Mouse (Mus musculus) CD4-positive, CD25-positive, alpha-beta regulatory T cell (primary cell): ENCODE data around the gene Crx. TPM values are rescaled to one million over a fixed set of nuclear protein-coding genes. Genes with fewer than 3 reads are reported as not detected.

Experiments
- polyA plus RNA-seq: library from polyadenylated mRNA; unstranded; fragments of 100-300 nt; shearing (Covaris generic); gene quantifications from one replicate; pipeline ENCODE4 v1.2.1, GENCODE M21; 2017

Crx gene
- polyA plus RNA-seq: not detected

GRCm38 (mm10) chr7:15879756-15880155, at the start of gene Crx:
Crx (minus strand) TSS chr7:15879968.

GRCm38 (mm10) chr7:15922220-15922773, 42.5 kb upstream of the Crx start, which contains the start of gene Selenow:
Selenow (minus strand) TSS chr7:15922402.

GRCm38 (mm10) chr7:15882317-15882716, 2.5 kb upstream of the Crx start, which contains the start of gene Crxos:
Crxos (plus strand) TSS chr7:15882617.

GRCm38 (mm10) chr7:15839578-15839977, 40.2 kb downstream of the Crx start, which contains the start of gene Obox6:
Obox6 (minus strand) TSS chr7:15839678.

Other genes with a start within 250 kb of the Crx start
- not detected for gene Obox3, start 240.1 kb downstream of the Crx start, polyA plus RNA-seq
- gene Obox5, start 129.8 kb downstream of the Crx start, polyA plus RNA-seq: not detected
- gene Obox6, start 40.3 kb downstream of the Crx start, polyA plus RNA-seq: not detected
- not detected for gene Crxos, start 2.6 kb upstream of the Crx start, polyA plus RNA-seq
- gene Selenow, start 42.4 kb upstream of the Crx start, polyA plus RNA-seq: 575 TPM
- 409 TPM for gene Nop53, start 66.1 kb upstream of the Crx start, polyA plus RNA-seq
- gene Ehd2, start 87.6 kb upstream of the Crx start, polyA plus RNA-seq: 0.06 TPM
- 7.0 TPM for gene Bicra, start 168.0 kb upstream of the Crx start, polyA plus RNA-seq
- gene Zfp541, start 181.8 kb upstream of the Crx start, polyA plus RNA-seq: 0.06 TPM
- gene Napa, start 218.5 kb upstream of the Crx start, polyA plus RNA-seq: 227 TPM
- 24.4 TPM for gene Kptn, start 239.9 kb upstream of the Crx start, polyA plus RNA-seq
- gene Slc8a2, start 249.9 kb upstream of the Crx start, polyA plus RNA-seq: not detected